Mouse (Mus musculus) layer of hippocampus, adult 18-20 months (tissue): ENCODE data around the gene Gm11397. TPM values are rescaled to one million over a fixed set of nuclear protein-coding genes. Genes with fewer than 3 reads are reported as not detected.
"Not testable (repeated sequence)": the region's sequence is repeated elsewhere in the genome, so short reads cannot be mapped to it uniquely, and the experiment has no call there.

Source experiments
- DNase-seq, 2 experiments: peaks; one replicate each; pipeline ENCODE4 v3.0.0; 2022; ENCODE audit warnings: low spot score in 2 of 2
- long read RNA-seq: library from polyadenylated mRNA; stranded (forward); transcript quantifications from one replicate; pipeline ENCODE4 v2.0.0, GENCODE M21; 2021
- total RNA-seq, 2 experiments: library from RNA; stranded (reverse); gene quantifications; 2 replicates each; pipeline ENCODE4 v1.2.3; 2021

The Gm11397 gene
- not detected for total RNA-seq
- long read RNA-seq = 0 reads

DNA sequence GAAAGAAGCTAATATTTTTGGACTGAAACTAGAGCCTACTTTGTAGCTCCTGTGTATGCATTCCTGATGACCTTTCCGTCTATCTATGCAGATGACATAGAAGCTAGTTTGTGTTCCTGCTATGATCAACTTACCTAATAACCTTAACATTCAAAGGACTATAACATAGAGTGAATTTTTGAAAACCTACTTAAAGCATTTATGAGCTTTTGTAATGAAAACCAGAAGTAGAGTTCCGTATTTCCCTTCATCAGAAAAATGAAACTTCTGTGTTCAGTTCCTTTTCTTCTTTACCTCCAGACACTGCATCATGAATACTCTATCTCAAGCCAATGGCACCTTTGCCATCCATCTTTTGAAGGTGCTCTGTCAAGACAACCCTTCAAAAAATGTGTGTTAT lies at the start of gene Gm11397:
Gene Gm11397 (plus strand): TSS at position 301 of the 400 bp plus-strand sequence.
- DNase-seq = not testable (repeated sequence)

DNA sequence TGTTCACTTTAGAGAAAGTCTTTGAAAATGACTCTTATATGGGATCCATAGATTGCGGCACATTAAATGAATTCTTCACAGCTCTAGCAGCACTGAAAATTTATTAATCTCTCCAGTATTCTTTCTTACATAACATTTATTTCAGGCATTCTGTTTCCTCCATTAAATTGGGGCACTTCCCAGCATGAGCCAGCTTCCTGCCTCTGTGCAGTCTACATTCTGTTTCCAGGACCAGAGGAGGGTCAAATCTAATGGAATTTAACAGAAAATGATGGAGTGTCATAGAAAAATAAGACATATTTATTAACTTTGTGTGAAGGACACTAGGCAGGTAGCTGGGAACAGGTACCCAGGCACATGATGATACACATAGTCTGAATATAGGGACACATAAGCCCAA lies 38.9 kb upstream of the Gm11397 start:
- DNase-seq = not testable (repeated sequence)

DNA sequence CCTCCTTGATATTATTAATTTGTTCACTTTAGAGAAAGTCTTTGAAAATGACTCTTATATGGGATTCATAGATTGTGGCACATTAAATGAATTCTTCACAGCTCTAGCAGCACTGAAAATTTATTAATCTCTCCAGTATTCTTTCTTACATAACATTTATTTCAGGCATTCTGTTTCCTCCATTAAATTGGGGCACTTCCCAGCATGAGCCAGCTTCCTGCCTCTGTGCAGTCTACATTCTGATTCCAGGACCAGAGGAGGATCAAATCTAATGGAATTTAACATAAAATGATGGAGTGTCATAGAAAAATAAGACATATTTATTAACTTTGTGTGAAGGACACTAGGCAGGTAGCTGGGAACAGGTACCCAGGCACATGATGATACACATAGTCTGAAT lies 37.2 kb downstream of the Gm11397 start:
- DNase-seq = not testable (repeated sequence)

Other genes starting within 250 kb of the Gm11397 start
- not detected for gene Serpinb9c, start 236.0 kb upstream of the Gm11397 start, total RNA-seq
- not detected for gene Serpinb9d, start 202.8 kb upstream of the Gm11397 start, total RNA-seq
- not detected for gene Serpinb9e, start 146.1 kb upstream of the Gm11397 start, total RNA-seq
- not detected for gene Serpinb9f, start 71.7 kb upstream of the Gm11397 start, total RNA-seq
- not detected for gene Serpinb9g, start 89.0 kb downstream of the Gm11397 start, total RNA-seq